Comparison of ENCODE assay signal across 14 mouse cellular contexts in the genomic region with DNA sequence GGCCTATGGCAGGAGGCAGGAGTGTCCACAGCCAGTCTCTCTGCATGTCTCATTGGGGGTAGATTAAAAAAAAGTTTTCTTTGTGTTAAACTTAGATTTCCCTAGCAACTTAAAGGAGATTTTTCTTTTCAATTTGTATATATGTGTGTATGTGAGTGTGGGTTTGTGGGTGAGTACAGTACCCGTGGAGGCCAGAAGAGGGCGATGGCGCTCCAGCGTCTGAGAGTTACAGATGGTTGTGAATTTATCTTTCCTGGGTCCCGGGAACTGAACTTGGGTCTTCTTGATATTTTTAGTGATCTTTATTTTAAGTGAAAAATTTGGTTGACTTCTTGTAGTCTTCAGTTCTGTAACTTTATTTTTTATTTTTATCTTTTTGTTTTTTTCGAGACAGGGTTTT. TPM values are rescaled to one million over a fixed set of nuclear protein-coding genes. Genes with fewer than 3 reads are reported as not detected.
DNase-seq lines count a peak whose midpoint lies in the region; ATAC-seq and TF ChIP-seq lines count a peak whose summit lies in the region.
"Had no signal": no experiment of that assay in that cellular context is flagged by ENCODE, and none has a peak within 500 bp of the region (broad histone marks: within the 10 kb centered on the region; RNA-seq: fewer than 3 reads in every experiment).

No protein-coding gene starts in this region.

- H3K36me3 ChIP-seq in liver, embryonic 11.5 days (ENCODE audit: control insufficient read depth, insufficient read depth, low read length): no peaks in the 10 kb centered on the region; the same call in 1 of the 2 replicates
- peaks cover 55% of the 10 kb centered on the region for H3K36me3 ChIP-seq in G1E (replicated peaks)
- H3K36me3 ChIP-seq in liver, embryonic 14.5 days (replicated peaks; ENCODE audit: control insufficient read depth, insufficient read depth, low read depth): no peaks in the 10 kb centered on the region

- TF ChIP-seq EP300 in liver, embryonic 14.5 days (IDR thresholded peaks at IDR 0.05; ENCODE audit: low read depth): no peak

- no peak overlapping the region for H3K4me2 ChIP-seq in liver, embryonic 11.5 days
- H3K4me2 ChIP-seq in liver, embryonic 14.5 days (ENCODE audit: low read depth): no peak overlapping the region
- H3K4me2 ChIP-seq: heart, embryonic 11.5 days; limb, embryonic 13.5 days had no signal

- no peaks in the 10 kb centered on the region for H3K9me3 ChIP-seq in liver, embryonic 11.5 days (ENCODE audit: control insufficient read depth, low read length)
- no peaks in the 10 kb centered on the region for H3K9me3 ChIP-seq in G1E (replicated peaks)
- no peaks in the 10 kb centered on the region for H3K9me3 ChIP-seq in liver, embryonic 14.5 days (ENCODE audit: control insufficient read depth, low read length)
- H3K9me3 ChIP-seq: limb, embryonic 13.5 days had no signal

- no peak overlapping the region for H3K4me3 ChIP-seq in liver, embryonic 11.5 days (ENCODE audit: low read depth, low read length)
- H3K4me3 ChIP-seq in G1E (ENCODE audit: low read depth, low read length): no peak overlapping the region
- no peak overlapping the region for H3K4me3 ChIP-seq in liver, embryonic 14.5 days (ENCODE audit: insufficient read depth in 1 of 2, low read depth in 2 of 2, low read length in 2 of 2)
- H3K4me3 ChIP-seq: limb, embryonic 13.5 days had no signal

- H3K27me3 ChIP-seq in liver, embryonic 11.5 days (replicated peaks; ENCODE audit: control insufficient read depth, insufficient read depth, low read length): no peaks in the 10 kb centered on the region
- H3K27me3 ChIP-seq in G1E (ENCODE audit: insufficient read depth, low read length): no peaks in the 10 kb centered on the region
- no peaks in the 10 kb centered on the region for H3K27me3 ChIP-seq in liver, embryonic 14.5 days (ENCODE audit: control insufficient read depth, insufficient read depth, low read length)
- H3K27me3 ChIP-seq: limb, embryonic 13.5 days had no signal

- 72% methylated on average over 6 of the region's 6 CpGs for WGBS in liver, embryonic 11.5 days
- WGBS in liver, embryonic 14.5 days (ENCODE audit: insufficient replicate concordance): 70% methylated on average over 6 of the region's 6 CpGs

- H3K4me1 ChIP-seq in liver, embryonic 11.5 days (replicated peaks; ENCODE audit: control insufficient read depth, insufficient read depth, low read length): no peaks in the 10 kb centered on the region
- H3K4me1 ChIP-seq in G1E (ENCODE audit: insufficient read depth, low read depth, low read length): peaks cover 4% of the 10 kb centered on the region
- H3K4me1 ChIP-seq in liver, embryonic 14.5 days (replicated peaks; ENCODE audit: control insufficient read depth in 2 of 2, insufficient read depth in 2 of 2, low read length in 1 of 2): no peaks in the 10 kb centered on the region
- H3K4me1 ChIP-seq: limb, embryonic 13.5 days had no signal

- H3K9ac ChIP-seq in liver, embryonic 11.5 days (ENCODE audit: low read depth, low read length): no peak overlapping the region
- H3K9ac ChIP-seq in liver, embryonic 14.5 days (replicated peaks): no peak overlapping the region
- H3K9ac ChIP-seq: limb, embryonic 13.5 days had no signal

- DNase-seq in CD4-positive, CD25-positive, alpha-beta regulatory T cell, adult 2 months (ENCODE audit: low read depth, low spot score): peak; percentile 17
- DNase-seq in liver (peak; percentile 27), G1E (ENCODE audit: low spot score) (no peak)
- no peak for DNase-seq in liver, embryonic 11.5 days (ENCODE audit: low spot score)
- no peak for DNase-seq in liver, embryonic 14.5 days (ENCODE audit: low read depth in 3 of 3, low spot score in 3 of 3)
- DNase-seq in urinary bladder, postnatal 4 days (ENCODE audit: low spot score in 2 of 2): no peak
- DNase-seq in left cerebral cortex, adult 8-10 months (ENCODE audit: low spot score in 2 of 2): no peak
- DNase-seq: embryo, embryonic 11 days; thymus, postnatal 36 days had no signal

- TF ChIP-seq CTCF in G1E (IDR thresholded peaks at IDR 0.05; ENCODE audit: low read depth, low read length): peak; percentile 26; the same call in 1 of the 2 replicates
- peak; percentile 72 for TF ChIP-seq CTCF in liver, embryonic 14.5 days (IDR thresholded peaks at IDR 0.05; ENCODE audit: low read depth)

- ATAC-seq in CD4-positive, CD25-positive, alpha-beta regulatory T cell, adult 4 months: no peak
- ATAC-seq in liver, embryonic 11.5 days (replicated peaks; ENCODE audit: low FRiP score): no peak
- ATAC-seq in G1E (ENCODE audit: extremely low read depth, insufficient number of reproducible peaks, low FRiP score, poor library complexity, severe bottlenecking): no peak
- no peak for ATAC-seq in liver, embryonic 14.5 days (ENCODE audit: insufficient read depth)
- ATAC-seq: hindbrain, embryonic 16.5 days had no signal

- no peak overlapping the region for H3K27ac ChIP-seq in liver, embryonic 11.5 days (ENCODE audit: low read depth, low read length)
- no peak overlapping the region for H3K27ac ChIP-seq in liver, embryonic 14.5 days
- H3K27ac ChIP-seq: limb, embryonic 13.5 days had no signal

RNA-seq across cellular contexts. Expression of a gene that starts 7.4 kb away (rescaled TPM):
- polyA plus RNA-seq in CD4-positive, CD25-positive, alpha-beta regulatory T cell, adult 4 months (2017; shearing (Covaris generic)): 10 to 100 TPM; 51.1 to 60.6 TPM
- 40.2 and 44.2 TPM in 2 replicates for polyA plus RNA-seq in liver, embryonic 11.5 days (2014; fragmentation: Nextera tagmentation; extraction: Ambion mirVana)
- 36.3 and 39.2 TPM in 2 replicates for total RNA-seq in G1E (2014; fragmentation: Nextera tagmentation)
- 27.7 and 34.2 TPM in 2 replicates for total RNA-seq in G1E (2017)
- polyA plus RNA-seq in G1E (2012): 3.9 and 4.1 TPM in 2 replicates
- 7.0 and 7.9 TPM in 2 replicates for polyA plus RNA-seq in liver, embryonic 14.5 days (2012; rRNA removed)
- 22.2 and 23.3 TPM in 2 replicates for polyA plus RNA-seq in liver, embryonic 14.5 days (2014; fragmentation: Nextera tagmentation; extraction: Ambion mirVana)
- 10 to 100 TPM; 52.5 to 68.3 (median 54.0) TPM for total RNA-seq in left cerebral cortex, adult 8-10 months (2022)

RNA-seq across cellular contexts. Expression of a gene that starts 53.1 kb away (rescaled TPM):
- polyA plus RNA-seq in CD4-positive, CD25-positive, alpha-beta regulatory T cell, adult 4 months (2017; shearing (Covaris generic)): under 1 TPM in 1 of 2 experiments, not detected in 1; 0.12 TPM
- polyA plus RNA-seq in liver, embryonic 11.5 days (2014; fragmentation: Nextera tagmentation; extraction: Ambion mirVana): 2.3 and 3.5 TPM in 2 replicates
- total RNA-seq in G1E (2014; fragmentation: Nextera tagmentation) (not detected in 2 replicates), G1E (2017) (0.11 TPM in 1 of 2 replicates, not detected in the other)
- polyA plus RNA-seq in G1E (2012): not detected in 2 replicates
- polyA plus RNA-seq in liver, embryonic 14.5 days (2012; rRNA removed): 0.03 and 0.08 TPM in 2 replicates
- 0.11 and 0.18 TPM in 2 replicates for polyA plus RNA-seq in liver, embryonic 14.5 days (2014; fragmentation: Nextera tagmentation; extraction: Ambion mirVana)
- 100 to 1,000 TPM; 126 to 145 (median 135) TPM for total RNA-seq in left cerebral cortex, adult 8-10 months (2022)
- total RNA-seq: megakaryocyte-erythroid progenitor cell, adult 5-6 weeks had no signal

Comparison
In these comparisons a context has a peak if more than half of its experiments do, and no peak if none do; other contexts are left out.
1. DNase-seq: peak in CD4-positive, CD25-positive, alpha-beta regulatory T cell, adult 2 months (single experiment) and liver (single experiment); none in liver, embryonic 11.5 days (single experiment), G1E (single experiment), liver, embryonic 14.5 days (0 of 3), urinary bladder, postnatal 4 days (0 of 2) and left cerebral cortex, adult 8-10 months (0 of 2).